In genomic region chr1:72225054-72225718, GRCm38 (mm10) we compare ENCODE assay signal across 8 mouse cellular contexts. TPM values are rescaled to one million over a fixed set of nuclear protein-coding genes. Genes with fewer than 3 reads are reported as not detected.
DNase-seq lines count a peak whose midpoint lies in the region; ATAC-seq and TF ChIP-seq lines count a peak whose summit lies in the region.

No protein-coding gene starts in this region.

- peak overlapping the region; percentile 53 for H3K4me2 ChIP-seq in kidney, embryonic 14.5 days (replicated peaks; ENCODE audit: low read depth, low read length)
- peak overlapping the region; percentile 87 for H3K4me2 ChIP-seq in heart, embryonic 16.5 days (ENCODE audit: low read depth, low read length)
- peak overlapping the region; percentile 50 for H3K4me2 ChIP-seq in midbrain, embryonic 11.5 days

- no peak for DNase-seq in kidney, adult 11 months
- DNase-seq in midbrain, embryonic 11.5 days (ENCODE audit: low spot score, missing footprints) = no peak
- no peak for DNase-seq in gastrocnemius, postnatal 25 days
- DNase-seq in layer of hippocampus, adult 9-10 months (ENCODE audit: low spot score) = no peak

- no peak for TF ChIP-seq POLR2A in bone marrow, adult 2 months (IDR thresholded peaks at IDR 0.05; ENCODE audit: borderline replicate concordance, control insufficient read depth, low read depth, low read length)

- H3K27ac ChIP-seq in kidney, embryonic 14.5 days (ENCODE audit: low read depth, low read length) = no peak overlapping the region
- H3K27ac ChIP-seq in bone marrow, adult 2 months (ENCODE audit: control insufficient read depth, insufficient read depth, low read depth, low read length, poor library complexity) = no peak overlapping the region
- no peak overlapping the region for H3K27ac ChIP-seq in heart, embryonic 16.5 days (ENCODE audit: low read length)
- H3K27ac ChIP-seq in midbrain, embryonic 11.5 days (ENCODE audit: low read depth, low read length) = no peak overlapping the region

- H3K9ac ChIP-seq in kidney, embryonic 14.5 days (ENCODE audit: low read depth, low read length) = peak overlapping the region; percentile 42; the same call in 1 of the 2 replicates
- H3K9ac ChIP-seq in heart, embryonic 16.5 days (ENCODE audit: low read length) = peak overlapping the region; percentile 69
- peak overlapping the region; percentile 22; the same call in 1 of the 2 replicates for H3K9ac ChIP-seq in midbrain, embryonic 11.5 days (ENCODE audit: low read length)

- H3K4me3 ChIP-seq in kidney, embryonic 14.5 days (ENCODE audit: low read length) = peak overlapping the region; percentile 44
- H3K4me3 ChIP-seq in bone marrow, adult 2 months (replicated peaks; ENCODE audit: control insufficient read depth, low read depth, low read length) = peak overlapping the region; percentile 60
- peak overlapping the region; percentile 70 for H3K4me3 ChIP-seq in heart, embryonic 16.5 days (ENCODE audit: low read length)
- peak overlapping the region; percentile 28 for H3K4me3 ChIP-seq in midbrain, embryonic 11.5 days (ENCODE audit: low read depth, low read length)

- no peak for ATAC-seq in kidney, embryonic 14.5 days (ENCODE audit: low FRiP score, low TSS enrichment)
- ATAC-seq in heart, embryonic 16.5 days (replicated peaks; ENCODE audit: extremely low read depth, insufficient read depth, low FRiP score) = no peak
- ATAC-seq in midbrain, embryonic 11.5 days (ENCODE audit: low FRiP score) = peak; percentile 2; the same call in 1 of the 2 replicates
- ATAC-seq in granulocyte monocyte progenitor cell, adult 5-6 weeks (replicated peaks; ENCODE audit: poor library complexity, severe bottlenecking) = no peak

- H3K36me3 ChIP-seq in kidney, embryonic 14.5 days (ENCODE audit: control insufficient read depth, insufficient read depth, low read length) = no peaks in the 10 kb centered on the region
- H3K36me3 ChIP-seq in heart, embryonic 16.5 days (ENCODE audit: control insufficient read depth, insufficient read depth) = no peaks in the 10 kb centered on the region
- H3K36me3 ChIP-seq in midbrain, embryonic 11.5 days (ENCODE audit: control insufficient read depth, insufficient read depth, low read length) = no peaks in the 10 kb centered on the region

- WGBS in kidney, embryonic 14.5 days = 7% methylated on average over 12 of the region's 13 CpGs
- 15% methylated on average over 13 of the region's 13 CpGs for WGBS in bone marrow, adult 2 months
- 11% methylated on average over 13 of the region's 13 CpGs for WGBS in heart, embryonic 16.5 days
- WGBS in midbrain, embryonic 11.5 days = 8% methylated on average over 13 of the region's 13 CpGs

- no peaks in the 10 kb centered on the region for H3K9me3 ChIP-seq in kidney, embryonic 14.5 days (ENCODE audit: control insufficient read depth, low read length)
- no peaks in the 10 kb centered on the region for H3K9me3 ChIP-seq in heart, embryonic 16.5 days (replicated peaks; ENCODE audit: control insufficient read depth, low read length)
- H3K9me3 ChIP-seq in midbrain, embryonic 11.5 days (ENCODE audit: control insufficient read depth, low read length) = no peaks in the 10 kb centered on the region

- no peaks in the 10 kb centered on the region for H3K4me1 ChIP-seq in kidney, embryonic 14.5 days (ENCODE audit: control insufficient read depth, insufficient read depth, low read length)
- no peaks in the 10 kb centered on the region; the same call in 1 of the 2 replicates for H3K4me1 ChIP-seq in bone marrow, adult 2 months (ENCODE audit: control insufficient read depth, insufficient read depth, low read length)
- no peaks in the 10 kb centered on the region for H3K4me1 ChIP-seq in heart, embryonic 16.5 days (ENCODE audit: control insufficient read depth, insufficient read depth, low read length)
- H3K4me1 ChIP-seq in midbrain, embryonic 11.5 days (ENCODE audit: control insufficient read depth, insufficient read depth, low read length) = peaks cover 4% of the 10 kb centered on the region; the same call in 1 of the 2 replicates

- H3K27me3 ChIP-seq in kidney, embryonic 14.5 days (ENCODE audit: control insufficient read depth, insufficient read depth, low read length) = peaks cover 12% of the 10 kb centered on the region; the same call in 1 of the 2 replicates
- peaks cover 11% of the 10 kb centered on the region; the same call in 1 of the 2 replicates for H3K27me3 ChIP-seq in heart, embryonic 16.5 days (ENCODE audit: control insufficient read depth, insufficient read depth, low read length)
- no peaks in the 10 kb centered on the region; the same call in 1 of the 2 replicates for H3K27me3 ChIP-seq in midbrain, embryonic 11.5 days (ENCODE audit: control insufficient read depth, insufficient read depth, low read length)

- TF ChIP-seq CTCF in bone marrow, adult 2 months (IDR thresholded peaks at IDR 0.05; ENCODE audit: control insufficient read depth, insufficient read depth, low read length) = no peak

RNA-seq across cellular contexts. Expression of gene Mreg, which starts 13.1 kb away (rescaled TPM):
- 5.1 and 6.2 TPM in 2 replicates for polyA plus RNA-seq in kidney, embryonic 14.5 days (2014; fragmentation: Nextera tagmentation; extraction: Ambion mirVana)
- 8.1 TPM in 1 of 2 replicates, not detected in the other for polyA plus RNA-seq in bone marrow, adult 2 months (2011; ENCODE audit: insufficient read depth, insufficient read length, low replicate concordance, missing spikeins)
- polyA plus RNA-seq in heart, embryonic 16.5 days (2015; fragmentation: Nextera tagmentation; extraction: Ambion mirVana) = 9.5 and 18.8 TPM in 2 replicates
- 5.5 and 6.3 TPM in 2 replicates for polyA plus RNA-seq in midbrain, embryonic 11.5 days (2014; fragmentation: Nextera tagmentation; extraction: Ambion mirVana)
- 1.1 and 1.5 TPM in 2 replicates for total RNA-seq in granulocyte monocyte progenitor cell, adult 5-6 weeks (2014; fragmentation: Nextera tagmentation)
- 0.73 and 0.93 TPM in 2 replicates for total RNA-seq in granulocyte monocyte progenitor cell, adult 5-6 weeks (2017)
- total RNA-seq in gastrocnemius, postnatal 25 days (2021) = 10 to 100 TPM; 39.6 to 50.5 TPM

RNA-seq across cellular contexts. Expression of gene Pecr, which starts 58.9 kb away (rescaled TPM):
- polyA plus RNA-seq in kidney, embryonic 14.5 days (2014; fragmentation: Nextera tagmentation; extraction: Ambion mirVana) = 43.3 and 46.0 TPM in 2 replicates
- 10.6 and 12.0 TPM in 2 replicates for polyA plus RNA-seq in bone marrow, adult 2 months (2011; ENCODE audit: insufficient read depth, insufficient read length, low replicate concordance, missing spikeins)
- polyA plus RNA-seq in heart, embryonic 16.5 days (2015; fragmentation: Nextera tagmentation; extraction: Ambion mirVana) = 22.9 and 23.4 TPM in 2 replicates
- polyA plus RNA-seq in midbrain, embryonic 11.5 days (2014; fragmentation: Nextera tagmentation; extraction: Ambion mirVana) = 14.5 and 14.7 TPM in 2 replicates
- total RNA-seq in granulocyte monocyte progenitor cell, adult 5-6 weeks (2014; fragmentation: Nextera tagmentation) = 13.6 and 14.8 TPM in 2 replicates
- total RNA-seq in granulocyte monocyte progenitor cell, adult 5-6 weeks (2017) = 9.5 and 10.1 TPM in 2 replicates
- 10 to 100 TPM; 19.1 to 20.7 TPM for total RNA-seq in gastrocnemius, postnatal 25 days (2021)

RNA-seq across cellular contexts. Expression of gene Tmem169, which starts 59.0 kb away (rescaled TPM):
- 1.8 and 3.3 TPM in 2 replicates for polyA plus RNA-seq in kidney, embryonic 14.5 days (2014; fragmentation: Nextera tagmentation; extraction: Ambion mirVana)
- polyA plus RNA-seq in bone marrow, adult 2 months (2011; ENCODE audit: insufficient read depth, insufficient read length, low replicate concordance, missing spikeins) = 1.0 TPM in 2 replicates
- 2.0 and 3.4 TPM in 2 replicates for polyA plus RNA-seq in heart, embryonic 16.5 days (2015; fragmentation: Nextera tagmentation; extraction: Ambion mirVana)
- 14.2 and 14.4 TPM in 2 replicates for polyA plus RNA-seq in midbrain, embryonic 11.5 days (2014; fragmentation: Nextera tagmentation; extraction: Ambion mirVana)
- not detected in 2 replicates for total RNA-seq in granulocyte monocyte progenitor cell, adult 5-6 weeks (2014; fragmentation: Nextera tagmentation)
- total RNA-seq in granulocyte monocyte progenitor cell, adult 5-6 weeks (2017) = 0.22 TPM in 1 of 2 replicates, not detected in the other
- total RNA-seq in gastrocnemius, postnatal 25 days (2021) = not detected
